In the genomic region with DNA sequence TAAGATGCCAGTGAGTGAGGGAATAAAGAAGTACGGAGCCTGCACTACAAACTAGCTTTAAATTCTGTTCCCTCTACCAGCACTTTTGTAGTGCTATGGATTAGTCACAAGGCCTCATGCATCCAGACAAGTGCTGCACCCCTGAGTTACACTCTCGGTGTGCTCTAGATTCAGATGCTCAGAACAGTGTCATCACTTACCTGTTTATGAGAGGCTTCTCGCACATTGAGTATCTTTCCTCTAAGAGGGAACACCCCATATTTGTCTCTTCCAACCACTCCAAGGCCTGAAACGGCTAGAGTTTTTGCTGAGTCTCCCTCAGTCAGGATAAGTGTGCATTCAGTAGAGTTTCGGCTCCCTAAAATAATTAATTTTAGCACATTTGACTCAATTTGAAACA, we compare ENCODE assay signal across 31 mouse cellular contexts. TPM values are rescaled to one million over a fixed set of nuclear protein-coding genes. Genes with fewer than 3 reads are reported as not detected.
"Had no signal": no experiment of that assay in that cellular context is flagged by ENCODE, and none has a peak within 500 bp of the region (broad histone marks: within the 10 kb centered on the region; RNA-seq: fewer than 3 reads in every experiment).

No protein-coding gene starts in this region.

- H3K27ac ChIP-seq: embryonic facial prominence, embryonic 10.5 days; embryonic facial prominence, embryonic 12.5 days; embryonic facial prominence, embryonic 13.5 days; embryonic facial prominence, embryonic 15.5 days; forebrain, embryonic 10.5 days; forebrain, embryonic 12.5 days; forebrain, embryonic 13.5 days; forebrain, embryonic 15.5 days; gastrocnemius, adult 2 months; heart, adult 2 months; heart, embryonic 10.5 days had no signal

- ATAC-seq: forebrain, embryonic 13.5 days; forebrain, embryonic 14.5 days; forebrain, embryonic 15.5 days; forebrain, embryonic 16.5 days; forebrain, postnatal 0 days had no signal

- H3K27me3 ChIP-seq: embryonic facial prominence, embryonic 12.5 days; embryonic facial prominence, embryonic 13.5 days; embryonic facial prominence, embryonic 15.5 days; forebrain, embryonic 12.5 days; forebrain, embryonic 13.5 days; forebrain, embryonic 15.5 days had no signal

- H3K4me1 ChIP-seq: embryonic facial prominence, embryonic 10.5 days; embryonic facial prominence, embryonic 12.5 days; embryonic facial prominence, embryonic 13.5 days; embryonic facial prominence, embryonic 15.5 days; forebrain, embryonic 10.5 days; forebrain, embryonic 12.5 days; forebrain, embryonic 13.5 days; forebrain, embryonic 15.5 days; heart, embryonic 10.5 days had no signal

- H3K4me2 ChIP-seq: embryonic facial prominence, embryonic 12.5 days; embryonic facial prominence, embryonic 13.5 days; embryonic facial prominence, embryonic 15.5 days; forebrain, embryonic 12.5 days; forebrain, embryonic 13.5 days; forebrain, embryonic 15.5 days; heart, embryonic 11.5 days had no signal

- H3K9ac ChIP-seq: embryonic facial prominence, embryonic 12.5 days; embryonic facial prominence, embryonic 13.5 days; embryonic facial prominence, embryonic 15.5 days; forebrain, embryonic 12.5 days; forebrain, embryonic 13.5 days; forebrain, embryonic 15.5 days; forebrain, postnatal 0 days had no signal

- H3K9me3 ChIP-seq: embryonic facial prominence, embryonic 10.5 days; embryonic facial prominence, embryonic 12.5 days; embryonic facial prominence, embryonic 13.5 days; embryonic facial prominence, embryonic 15.5 days; forebrain, embryonic 10.5 days; forebrain, embryonic 12.5 days; forebrain, embryonic 13.5 days; forebrain, embryonic 15.5 days; heart, embryonic 10.5 days had no signal

- DNase-seq: cerebellum, adult 9-10 months; cerebellum, adult 9-11 months; cerebellum, postnatal 10 days; cerebellum, postnatal 14 days; cerebellum, postnatal 25 days; cerebellum, postnatal 36 days; embryo, embryonic 11 days; forebrain, postnatal 0 days; gastrocnemius, adult 2 months; gastrocnemius, postnatal 10 days; gastrocnemius, postnatal 14 days; gastrocnemius, postnatal 25 days; gastrocnemius, postnatal 36 days; heart, adult 18-20 months; heart, adult 2 months had no signal

- H3K4me3 ChIP-seq: embryonic facial prominence, embryonic 10.5 days; embryonic facial prominence, embryonic 12.5 days; embryonic facial prominence, embryonic 13.5 days; embryonic facial prominence, embryonic 15.5 days; erythroblast, embryonic 14.5 days; forebrain, embryonic 10.5 days; forebrain, embryonic 12.5 days; forebrain, embryonic 13.5 days; forebrain, embryonic 15.5 days; gastrocnemius, adult 2 months; heart, adult 2 months; heart, embryonic 10.5 days had no signal

RNA-seq across cellular contexts. Expression of a gene that starts 27.9 kb away (rescaled TPM):
- total RNA-seq: common myeloid progenitor, adult 5-6 weeks; gastrocnemius, adult 18-20 months; gastrocnemius, adult 2 months; gastrocnemius, adult 8-10 months; gastrocnemius, postnatal 10 days; gastrocnemius, postnatal 14 days; gastrocnemius, postnatal 25 days; gastrocnemius, postnatal 36 days had no signal
- polyA plus RNA-seq: embryonic facial prominence, embryonic 10.5 days; erythroblast, embryonic 14.5 days; forebrain, embryonic 13.5 days had no signal
